Mouse (Mus musculus) left cerebral cortex, adult 18-20 months (tissue): ENCODE results near the gene Gck. TPM values are rescaled to one million over a fixed set of nuclear protein-coding genes. Genes with fewer than 3 reads are reported as not detected.

ENCODE experiments used
- DNase-seq, 2 experiments: peaks; one replicate each; pipeline ENCODE4 v3.0.0; 2021 to 2022; ENCODE audit warnings: low spot score in 2 of 2, mixed read lengths in 1 of 2
- total RNA-seq, 2 experiments: library from RNA; stranded (reverse); gene quantifications; 2 replicates each; pipeline ENCODE4 v1.2.3; 2021

Gck gene
- total RNA-seq, 2 experiments from 2014 or later, result 0.44 to 1.2 TPM

- no peak for DNase-seq
These were observed 71.2 kb downstream of the Gck start for GRCm38 (mm10) chr11:5878661-5879060.

- DNase-seq, result peak; percentile 98 to 99
These were observed 71.9 kb downstream of the Gck start, which contains the start of gene Pold2 for GRCm38 (mm10) chr11:5877921-5878526. TSS of gene Pold2 (minus strand) at chr11:5878292.

- no peak for DNase-seq
These were observed 72.5 kb downstream of the Gck start for GRCm38 (mm10) chr11:5877421-5877820.

GRCm38 (mm10) chr11:5873192-5873591 lies 76.7 kb downstream of the Gck start:
- DNase-seq, result no peak

- DNase-seq, result no peak
These were observed 77.2 kb downstream of the Gck start for GRCm38 (mm10) chr11:5872707-5873106.

- no peak for DNase-seq
These were observed 79.8 kb downstream of the Gck start for GRCm38 (mm10) chr11:5870069-5870468.

- no peak for DNase-seq
These were observed 80.5 kb downstream of the Gck start for GRCm38 (mm10) chr11:5869331-5869730.

- no peak for DNase-seq
These were observed 81.6 kb downstream of the Gck start for GRCm38 (mm10) chr11:5868324-5868723.

- DNase-seq, result no peak
These were observed 82.7 kb downstream of the Gck start for GRCm38 (mm10) chr11:5867196-5867595.

GRCm38 (mm10) chr11:5862394-5863105 lies 87.3 kb downstream of the Gck start:
- DNase-seq, result no peak

GRCm38 (mm10) chr11:5861678-5862393 lies 88.0 kb downstream of the Gck start, which contains the start of gene Aebp1:
TSS of gene Aebp1 (plus strand) at chr11:5861947.
- no peak for DNase-seq

GRCm38 (mm10) chr11:5860639-5861038 lies 89.2 kb downstream of the Gck start:
- DNase-seq, result no peak

GRCm38 (mm10) chr11:5859883-5860550 lies 89.9 kb downstream of the Gck start:
- no peak for DNase-seq

GRCm38 (mm10) chr11:5858723-5859122 lies 91.2 kb downstream of the Gck start:
- no peak for DNase-seq

- DNase-seq, result no peak
These were observed 93.3 kb downstream of the Gck start for GRCm38 (mm10) chr11:5856479-5857130.

- DNase-seq, result peak; percentile 31 to 36
These were observed 94.0 kb downstream of the Gck start for GRCm38 (mm10) chr11:5855902-5856301.

GRCm38 (mm10) chr11:5855481-5855880 lies 94.4 kb downstream of the Gck start:
- no peak for DNase-seq

GRCm38 (mm10) chr11:5852314-5852713 lies 97.6 kb downstream of the Gck start:
- DNase-seq, result no peak

GRCm38 (mm10) chr11:5851021-5851736 lies 98.7 kb downstream of the Gck start:
- no peak for DNase-seq
